Mouse (Mus musculus): ENCODE data around the gene Gm20388.

The Gm20388 gene

DNA sequence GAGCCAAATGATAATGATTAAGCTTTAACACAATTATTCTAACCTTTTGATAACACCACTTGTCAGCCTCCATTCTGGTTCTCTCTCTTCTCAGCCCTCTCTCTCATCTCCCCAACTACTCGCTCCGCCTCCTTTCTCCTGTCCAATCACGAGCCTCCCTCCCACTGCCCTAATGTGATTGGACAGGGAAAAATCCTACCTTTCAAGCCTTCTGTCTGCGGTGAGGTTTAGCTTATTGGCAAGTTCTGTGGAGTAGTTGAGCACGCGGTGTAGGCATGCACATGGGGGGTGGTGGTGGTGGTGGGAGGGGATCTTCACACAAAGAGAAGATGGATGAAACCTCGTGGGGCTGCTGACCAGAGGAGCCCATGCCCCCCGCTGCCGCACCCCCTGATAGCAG is 102.3 kb downstream of the Gm20388 start:
- no peak for DNase-seq (ENCODE audit: low spot score)

DNA sequence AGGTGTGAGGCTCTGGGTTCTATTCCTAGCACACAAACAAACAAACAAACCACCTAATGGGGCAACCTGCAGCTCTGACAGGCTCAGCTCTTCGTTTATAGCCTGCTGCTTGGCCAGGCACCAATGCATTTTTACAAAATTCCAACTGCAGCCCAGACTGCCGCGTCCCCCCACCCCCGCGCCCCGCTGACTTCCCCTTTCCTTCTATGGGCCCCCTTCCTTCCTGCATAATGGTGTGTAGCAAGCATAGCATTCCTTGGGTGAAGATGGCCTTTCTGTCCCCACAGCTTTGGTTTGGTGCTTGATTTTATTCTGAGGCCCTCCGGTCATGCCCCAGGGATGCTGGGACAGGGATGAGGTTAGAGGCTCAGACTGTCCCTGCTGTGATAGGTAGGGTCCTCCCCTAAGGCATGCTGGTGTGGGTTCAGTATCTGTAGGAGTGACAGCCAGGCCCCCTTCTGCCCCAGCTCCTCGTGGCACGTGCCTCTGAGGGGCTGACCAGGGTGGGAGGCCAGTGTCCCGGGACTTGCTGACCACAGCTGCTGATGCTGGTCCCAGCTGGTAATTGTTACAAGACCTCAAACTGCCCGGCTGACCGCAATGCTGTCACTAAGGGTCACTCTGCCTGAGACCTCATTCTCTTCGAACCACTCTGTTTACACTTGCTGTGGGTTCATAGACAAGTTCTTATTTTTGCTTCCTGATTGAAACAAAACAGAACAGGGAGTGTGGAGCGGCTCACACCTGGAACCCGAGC is 103.8 kb downstream of the Gm20388 start:
- no peak for DNase-seq (ENCODE audit: low spot score)

DNA sequence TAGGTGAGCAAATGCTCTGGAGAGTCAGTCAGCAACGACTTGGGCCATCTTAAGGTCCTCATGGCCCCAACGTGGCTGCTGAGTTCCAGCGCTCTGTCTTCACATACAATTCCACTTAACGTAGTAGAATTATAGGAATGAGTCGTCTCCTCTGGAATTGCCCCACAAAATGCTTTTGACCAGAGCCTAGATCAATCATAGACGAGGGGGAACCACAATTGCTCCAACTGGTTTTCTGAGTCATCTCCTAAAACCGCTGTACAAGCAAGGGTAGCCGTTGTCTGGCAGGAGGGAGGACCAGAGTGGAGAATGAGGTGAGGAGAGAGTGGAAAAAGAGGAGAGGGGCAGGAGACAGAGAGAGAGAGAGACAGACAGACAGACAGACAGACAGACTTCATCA is 105.3 kb downstream of the Gm20388 start:
- no peak for DNase-seq (ENCODE audit: low spot score)

DNA sequence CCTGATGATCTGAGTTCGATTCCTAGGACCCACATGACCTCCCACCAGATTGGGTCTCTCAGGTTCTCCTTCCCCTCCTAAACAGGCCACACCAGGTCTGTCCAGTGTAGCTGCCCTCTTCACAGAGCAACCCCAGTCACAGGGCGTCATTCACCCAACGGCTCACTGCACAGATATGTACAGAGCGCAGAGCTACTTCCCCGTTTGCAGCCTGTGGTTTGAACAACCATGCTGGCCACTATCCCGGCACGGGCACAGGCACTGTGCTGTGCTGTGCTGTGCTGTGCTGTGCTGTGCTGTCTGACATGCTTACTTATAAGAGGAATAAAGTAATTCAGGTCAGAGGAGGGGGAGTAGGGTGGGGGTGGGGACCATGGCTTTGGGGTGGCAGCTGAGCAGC is 105.8 kb downstream of the Gm20388 start:
- DNase-seq (ENCODE audit: low spot score) = no peak

DNA sequence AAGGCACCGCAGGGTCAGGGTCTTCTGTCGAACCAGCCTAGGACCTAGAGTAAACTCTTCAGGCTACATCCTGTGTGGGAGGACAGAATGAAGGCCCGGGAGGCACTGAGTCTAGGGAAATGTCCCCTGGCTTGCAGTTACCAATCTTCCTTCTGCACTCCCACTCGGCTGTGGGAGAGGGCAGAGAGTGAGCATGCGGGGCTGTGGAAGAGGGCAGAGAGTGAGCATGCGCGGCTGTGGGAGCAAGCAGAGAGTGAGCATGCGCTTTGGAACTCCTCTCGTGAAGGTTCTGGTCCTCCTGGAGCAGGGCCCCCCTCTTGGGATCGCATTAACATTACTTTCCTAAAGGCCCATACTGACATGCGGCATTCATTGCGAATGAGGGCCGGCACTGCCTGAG is 106.7 kb downstream of the Gm20388 start:
- no peak for DNase-seq (ENCODE audit: low spot score)

DNA sequence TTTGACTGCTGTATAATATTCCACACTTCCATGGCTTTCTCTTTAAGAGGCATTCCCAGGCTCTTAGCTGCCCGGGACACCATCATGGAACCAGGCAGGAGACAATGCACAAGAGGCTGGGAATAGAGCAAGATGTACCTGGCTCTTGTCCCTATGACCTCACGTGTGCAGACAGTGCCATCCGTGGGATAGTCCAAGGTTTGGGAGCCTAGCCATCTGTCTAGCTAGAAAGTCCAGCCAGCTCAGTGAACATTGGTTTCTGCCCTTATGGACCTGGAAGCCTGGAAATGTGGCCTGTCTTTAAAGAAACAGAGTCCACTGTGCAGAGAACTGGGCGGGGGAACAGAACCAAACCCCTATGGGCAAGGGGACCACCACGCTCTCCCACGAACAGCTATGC is 107.1 kb downstream of the Gm20388 start:
- no peak for DNase-seq (ENCODE audit: low spot score)

DNA sequence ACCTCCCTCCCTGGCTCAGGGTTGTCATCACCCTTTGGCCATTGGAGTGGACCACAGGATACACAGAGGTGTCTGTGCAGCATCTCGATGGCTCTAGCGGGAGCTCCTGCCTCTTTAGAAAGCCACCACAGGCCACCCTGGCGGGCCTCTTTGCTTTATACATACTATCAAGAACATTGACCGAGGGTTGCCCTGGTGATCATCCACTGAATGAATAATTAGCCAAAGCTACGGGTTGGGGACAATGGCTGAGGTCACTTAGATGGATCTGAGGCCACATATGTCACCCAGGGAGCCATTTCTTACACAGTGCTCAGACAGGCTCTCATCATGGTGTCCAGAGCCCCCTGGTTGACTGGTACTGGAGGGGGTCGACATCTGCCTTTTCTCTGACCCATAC is 107.7 kb downstream of the Gm20388 start:
- no peak for DNase-seq (ENCODE audit: low spot score)

DNA sequence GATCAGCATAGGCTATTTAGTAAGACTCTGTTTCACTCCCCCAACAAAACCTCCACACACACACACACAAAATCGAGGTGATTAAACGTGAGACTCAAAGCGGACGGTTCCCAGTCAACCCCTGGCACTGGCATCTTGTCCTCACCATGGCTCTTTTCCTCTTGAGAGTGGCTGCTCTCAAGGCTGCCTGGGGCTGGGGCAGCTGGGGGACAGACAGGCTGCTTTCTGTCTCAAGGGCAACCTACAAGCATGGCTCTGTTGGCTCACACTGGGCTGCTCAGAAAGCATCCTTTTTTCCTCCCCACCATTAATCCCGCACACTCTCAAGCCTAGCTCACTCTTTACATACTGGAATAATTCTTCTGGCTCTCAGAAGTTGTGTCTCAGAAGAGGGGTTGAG is 108.7 kb downstream of the Gm20388 start:
- DNase-seq (ENCODE audit: low spot score) = no peak

DNA sequence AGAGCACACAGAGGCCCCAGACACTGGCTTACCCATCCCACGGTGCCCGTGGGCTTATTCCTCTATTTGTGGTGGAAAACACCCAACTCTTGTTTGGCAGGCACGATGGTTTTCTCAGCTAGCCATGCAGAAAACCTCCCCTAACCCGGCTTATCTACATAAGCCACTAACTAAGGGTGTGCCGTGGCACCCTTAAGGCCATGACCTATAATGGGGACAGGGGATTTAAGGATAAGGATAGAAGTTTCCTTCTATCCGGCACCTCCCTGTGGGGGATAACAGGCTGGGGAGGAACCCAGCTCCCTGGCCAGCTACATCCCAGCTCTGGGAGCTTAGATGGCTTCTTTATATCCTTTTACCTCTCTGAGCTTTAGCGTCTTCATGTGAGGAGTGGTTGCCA is 109.7 kb downstream of the Gm20388 start:
- no peak for DNase-seq (ENCODE audit: low spot score)

DNA sequence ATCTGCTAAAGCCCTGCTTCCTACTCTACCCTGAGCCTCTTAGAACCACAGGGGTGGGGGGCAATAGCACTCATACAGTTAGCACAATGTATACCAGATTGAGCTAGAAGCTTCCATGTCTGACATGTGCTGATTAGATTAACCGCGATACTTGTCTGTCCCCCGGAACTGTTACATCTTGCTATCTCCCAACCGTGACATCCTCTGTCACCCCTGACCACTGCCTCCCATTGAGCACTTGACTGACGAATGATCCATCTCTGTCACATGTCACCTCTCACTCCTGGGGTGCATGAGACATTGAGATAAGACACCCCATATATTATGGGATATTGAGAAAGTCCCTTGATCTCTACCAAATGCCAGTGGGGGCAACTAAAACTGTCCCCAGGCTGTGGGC is 115.6 kb downstream of the Gm20388 start:
- no peak for DNase-seq (ENCODE audit: low spot score)

DNA sequence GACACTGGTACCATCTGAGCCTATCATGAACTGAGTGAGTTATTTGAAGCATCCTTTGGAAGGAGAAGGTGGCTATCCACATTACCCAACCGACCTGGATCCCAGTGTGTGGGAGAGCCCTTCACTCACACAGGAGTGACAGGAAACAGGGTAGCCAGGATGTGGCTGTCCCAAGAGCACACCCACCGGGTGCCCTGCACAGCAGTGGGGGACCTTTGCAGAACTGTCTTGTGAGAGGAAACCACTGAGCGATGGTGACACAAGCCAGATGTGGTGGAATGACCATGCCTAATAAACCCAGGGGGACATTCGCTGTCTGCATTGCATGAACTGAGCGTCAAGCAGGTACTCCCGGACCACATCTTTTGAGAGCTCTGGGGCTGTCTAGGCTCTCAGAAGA is 116.3 kb downstream of the Gm20388 start:
- DNase-seq (ENCODE audit: low spot score) = no peak

DNA sequence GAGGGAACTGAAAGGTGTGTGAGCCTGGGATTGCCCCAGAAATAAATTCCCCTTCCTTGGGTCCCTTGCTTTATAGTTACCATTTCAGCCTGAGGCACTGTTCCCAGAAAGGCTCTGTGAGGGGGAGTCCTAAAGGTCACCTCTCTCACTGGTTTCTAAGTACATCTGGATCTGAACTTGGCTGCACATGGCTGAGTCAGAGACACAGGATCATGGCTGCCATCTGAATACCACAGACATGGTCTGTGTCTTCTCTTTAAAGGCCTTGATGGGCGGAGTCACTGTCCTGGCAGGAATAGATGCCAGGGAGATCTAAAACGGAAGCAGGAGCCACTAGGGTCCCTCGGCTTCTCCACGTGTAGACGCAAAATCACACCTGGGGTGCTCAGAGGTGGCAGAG is 119.8 kb downstream of the Gm20388 start:
- DNase-seq (ENCODE audit: low spot score) = no peak

DNA sequence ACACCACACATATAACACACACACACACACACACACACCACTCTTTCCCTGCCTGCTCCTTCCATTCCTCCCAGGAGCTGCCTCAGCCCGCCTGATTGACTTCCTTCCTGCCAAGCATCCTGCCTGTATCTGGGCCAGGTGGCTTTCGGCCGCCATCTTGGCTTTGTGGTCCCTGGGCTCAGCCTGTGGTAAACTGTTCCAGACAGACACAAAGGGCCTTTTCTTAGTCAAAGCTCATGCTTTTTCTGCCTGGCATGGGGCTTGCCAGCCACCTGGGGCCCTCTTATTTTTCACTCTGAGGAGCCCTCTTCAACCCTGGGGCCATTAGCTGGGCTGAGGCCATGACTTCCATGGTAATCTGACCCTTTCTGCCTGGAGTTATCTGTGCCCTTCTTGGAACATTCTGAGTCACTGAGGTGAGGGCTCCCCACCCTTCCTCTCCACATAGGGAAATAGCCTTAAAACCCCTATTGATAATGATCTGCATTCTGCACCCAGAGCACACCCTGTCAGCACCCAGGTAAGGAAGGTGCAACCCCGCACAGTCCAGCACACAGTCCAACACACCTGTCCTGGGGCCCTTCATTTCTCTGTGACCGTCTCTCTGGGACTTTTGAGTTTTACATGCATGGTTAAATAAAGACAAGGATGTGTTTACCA is 122.0 kb downstream of the Gm20388 start:
- DNase-seq (ENCODE audit: low spot score) = no peak

DNA sequence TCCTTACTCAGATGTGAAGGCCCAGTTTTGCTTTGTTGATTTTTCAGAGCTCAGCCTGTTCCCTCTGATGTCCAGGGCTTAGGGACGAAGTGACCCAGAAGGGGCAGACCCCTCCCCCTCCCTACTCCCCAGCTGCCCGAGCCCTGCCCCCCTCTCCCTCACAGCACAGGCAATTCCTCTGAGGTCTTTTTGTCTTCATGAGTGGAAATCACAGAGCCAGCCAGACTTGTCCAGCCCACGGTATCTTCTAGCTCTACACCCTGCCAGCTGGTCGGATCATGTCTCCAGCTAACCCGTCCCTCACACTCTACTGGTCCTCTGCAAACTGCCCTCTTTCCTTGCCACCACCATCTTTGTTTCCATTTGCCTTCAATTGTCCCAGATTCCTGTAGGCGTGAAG is 123.8 kb downstream of the Gm20388 start:
- no peak for DNase-seq (ENCODE audit: low spot score)

DNA sequence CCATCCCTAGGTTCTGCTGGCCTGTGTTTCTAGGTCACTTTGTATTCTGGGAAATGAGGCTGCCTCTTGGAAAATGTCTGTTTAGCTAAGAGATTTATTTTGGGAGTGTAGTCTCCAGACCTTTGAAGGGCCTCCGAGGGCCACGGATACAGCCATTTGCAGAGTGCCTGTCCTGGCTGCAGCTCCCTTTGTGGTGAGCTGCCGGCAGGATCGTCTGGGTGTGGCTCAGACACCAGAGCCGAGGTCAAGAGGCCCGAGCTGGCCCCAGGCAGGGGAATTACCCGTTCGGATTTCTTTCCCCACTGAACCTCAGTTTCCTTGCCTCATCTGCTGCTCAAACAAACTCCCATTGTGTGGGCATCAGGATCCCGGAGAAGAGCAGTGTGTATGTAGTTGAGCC is 125.5 kb downstream of the Gm20388 start:
- no peak for DNase-seq (ENCODE audit: low spot score)

DNA sequence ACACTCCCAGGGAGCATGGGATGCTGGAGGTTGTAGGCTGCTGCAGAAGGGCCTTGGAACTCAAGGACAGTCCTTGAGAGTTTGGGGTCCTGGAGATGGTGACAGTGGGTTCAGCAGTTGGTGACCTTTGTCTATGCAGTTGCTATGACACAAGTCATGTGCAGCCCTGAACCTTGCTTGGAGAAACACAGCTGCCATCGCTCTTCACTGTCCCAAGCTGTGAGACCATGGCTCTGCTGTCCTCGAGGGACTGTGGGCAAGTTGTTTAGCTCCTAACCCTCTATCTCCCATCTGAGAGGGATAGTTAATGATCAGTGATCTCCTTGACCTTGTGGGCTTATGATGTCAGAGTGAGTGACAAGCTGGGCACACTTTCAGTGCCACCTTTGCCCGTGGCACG is 125.9 kb downstream of the Gm20388 start:
- DNase-seq (ENCODE audit: low spot score) = no peak

DNA sequence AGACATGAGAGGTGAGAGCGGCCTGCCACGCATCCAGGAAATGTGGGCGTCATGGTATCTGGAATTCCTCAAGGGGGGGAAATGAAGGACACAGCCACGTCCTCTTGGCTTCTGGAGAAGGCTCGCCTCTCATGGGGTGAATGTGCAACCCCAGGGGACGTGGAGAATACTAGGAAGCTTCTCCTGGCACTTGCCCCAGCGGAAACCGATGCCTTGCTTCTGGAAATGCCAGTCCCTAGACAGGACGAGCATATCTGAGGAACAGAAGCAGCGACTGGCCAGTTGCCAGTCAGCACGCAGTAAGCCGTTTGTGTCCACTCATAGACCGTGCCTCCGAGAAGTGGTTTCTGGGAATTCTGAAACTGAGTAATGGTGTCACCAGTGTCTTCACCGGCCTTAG is 126.6 kb downstream of the Gm20388 start:
- DNase-seq (ENCODE audit: low spot score) = no peak

DNA sequence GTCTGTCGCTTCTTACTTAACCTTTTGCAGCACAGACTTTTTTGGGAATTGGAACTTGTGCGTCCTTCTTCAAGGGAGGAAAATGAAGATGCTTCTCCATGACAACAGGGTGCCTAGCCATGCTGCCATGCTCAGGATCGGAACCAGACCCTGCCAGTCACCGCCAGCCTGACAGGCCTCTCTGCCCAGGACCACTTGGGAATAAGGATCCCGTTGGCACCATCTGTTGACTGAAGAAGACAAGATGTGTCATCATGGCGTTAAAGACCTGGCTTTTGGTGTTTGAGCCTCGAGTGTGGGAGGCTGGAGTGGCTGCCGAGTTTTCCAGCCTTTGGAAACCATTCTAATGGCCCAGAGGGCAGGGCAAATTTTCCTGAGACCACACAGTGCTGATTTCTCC is 127.0 kb downstream of the Gm20388 start:
- DNase-seq (ENCODE audit: low spot score) = no peak

DNA sequence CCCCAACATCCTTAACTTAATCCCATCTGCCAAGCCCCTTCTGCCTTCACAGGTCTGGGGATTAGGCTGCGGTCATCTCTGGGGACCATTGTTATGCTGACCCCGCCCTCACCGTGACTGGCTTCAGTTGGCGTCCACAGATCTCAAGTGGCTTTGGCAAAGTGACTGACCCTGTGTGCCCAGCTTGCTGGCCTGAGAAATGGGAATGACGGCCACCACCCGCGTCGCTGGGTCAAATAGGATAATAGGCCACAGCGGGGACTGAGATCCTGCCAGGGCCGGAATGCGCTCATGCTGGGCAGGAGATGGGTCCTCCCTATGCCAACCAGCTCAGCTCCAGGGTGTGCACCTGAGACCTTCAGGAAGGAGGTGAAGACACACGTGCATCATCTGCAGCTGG is 128.1 kb downstream of the Gm20388 start:
- no peak for DNase-seq (ENCODE audit: low spot score)

DNA sequence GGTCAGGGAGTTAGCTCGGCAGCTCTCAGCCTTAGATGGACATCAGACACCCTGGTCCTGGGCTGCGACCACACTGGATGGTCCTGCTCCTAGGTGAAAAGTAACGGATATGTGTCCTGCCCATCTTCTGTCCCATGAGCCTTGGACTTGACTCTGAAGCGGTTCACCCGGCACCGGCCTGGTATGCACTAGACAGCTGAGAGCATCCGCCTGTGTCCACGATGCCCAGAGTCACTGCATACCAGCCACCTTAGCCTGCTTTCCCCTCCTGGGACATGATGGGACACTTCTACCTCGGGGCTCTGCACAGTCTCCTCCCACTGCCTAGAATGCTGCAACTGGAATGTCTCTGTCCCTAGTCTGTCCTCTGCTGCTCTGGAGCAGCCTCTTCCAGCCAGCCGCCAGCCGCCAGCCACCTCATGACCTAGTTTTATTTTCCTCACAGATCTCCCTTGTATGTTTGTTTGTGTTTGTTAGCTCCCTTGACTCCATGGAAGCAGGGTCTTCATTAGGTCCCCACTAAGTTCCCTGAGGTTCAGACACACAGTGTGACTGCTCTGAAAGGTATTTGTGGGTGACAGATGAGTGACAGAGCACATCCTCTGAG is 128.8 kb downstream of the Gm20388 start:
- no peak for DNase-seq (ENCODE audit: low spot score)

DNA sequence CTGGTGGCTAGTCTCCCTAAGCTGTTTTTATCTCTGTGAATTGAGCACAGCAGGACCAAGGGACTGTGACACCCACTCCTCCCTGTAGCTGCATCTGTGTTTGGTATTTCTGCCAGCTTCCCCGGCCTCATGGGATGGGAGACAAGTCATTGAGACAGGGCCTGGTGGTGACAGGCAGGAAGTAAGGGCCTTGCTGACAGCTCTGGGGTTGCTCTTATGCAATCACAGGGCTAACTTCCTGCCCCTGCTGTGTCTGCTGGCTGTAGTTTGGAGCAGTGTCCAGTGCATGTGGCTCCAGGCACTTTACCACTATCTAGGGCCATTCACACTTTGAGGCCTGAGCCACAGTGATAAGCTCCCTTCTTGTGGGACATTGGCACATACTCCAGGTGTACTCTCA is 130.2 kb downstream of the Gm20388 start:
- no peak for DNase-seq (ENCODE audit: low spot score)

DNA sequence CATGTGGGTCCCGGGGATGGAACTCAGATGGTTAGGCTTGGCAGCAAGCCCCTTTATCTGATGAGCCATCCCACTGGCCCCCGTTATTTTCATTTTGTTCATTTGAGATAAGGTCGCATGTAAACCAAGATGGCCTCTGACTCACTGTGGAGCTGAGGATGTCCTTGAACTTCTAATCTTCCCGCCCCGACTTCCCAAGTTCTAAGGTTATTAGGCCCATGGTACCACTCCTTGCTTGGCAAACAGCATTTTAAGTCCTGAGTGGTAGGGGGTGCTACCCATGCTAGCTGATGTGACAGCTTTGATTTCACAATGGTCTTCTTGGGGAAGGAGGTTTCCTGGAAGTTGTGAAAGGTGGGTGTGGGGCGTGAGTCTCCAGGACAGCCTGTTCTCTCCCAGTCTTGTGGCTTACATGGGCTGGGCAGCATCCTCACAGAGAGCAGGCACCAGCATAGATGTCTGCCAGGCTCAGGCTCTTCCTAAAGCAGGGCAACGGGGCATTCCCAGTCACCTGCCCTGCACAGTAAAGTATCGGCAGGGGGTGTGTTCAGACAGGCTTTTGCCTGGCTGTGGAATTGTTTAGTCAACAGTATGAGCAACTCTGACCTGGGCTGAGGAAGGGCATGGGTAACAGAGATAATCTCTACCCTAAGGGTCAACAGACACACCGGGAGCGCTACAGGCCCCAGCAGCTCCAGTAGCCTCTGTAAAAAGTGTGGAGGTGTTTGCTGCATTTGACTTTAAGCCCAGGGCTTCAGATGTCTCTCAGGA is 132.1 kb downstream of the Gm20388 start:
- no peak for DNase-seq (ENCODE audit: low spot score)

DNA sequence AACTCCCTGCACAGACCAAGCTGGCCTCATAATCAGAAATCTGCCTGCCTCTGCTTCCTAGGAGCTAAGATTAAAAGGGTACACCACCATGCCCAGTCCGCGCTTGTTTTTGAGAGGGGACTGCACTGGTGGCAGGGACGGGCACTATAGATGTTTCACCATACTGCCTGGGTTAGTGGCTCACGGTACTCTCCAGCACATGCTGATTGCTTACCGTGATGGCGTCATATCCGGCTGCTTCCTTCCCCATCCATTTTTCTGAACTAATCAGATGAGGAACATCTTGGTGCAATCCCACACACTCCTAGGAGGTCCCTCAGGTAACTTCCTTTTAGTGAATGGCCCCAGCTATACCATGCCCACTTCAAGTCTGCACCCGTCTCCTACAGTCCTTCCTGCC is 134.3 kb downstream of the Gm20388 start:
- no peak for DNase-seq (ENCODE audit: low spot score)

All from ovary, postnatal 14 days (tissue).